Comparison of ENCODE assay signal across 8 mouse cellular contexts in the genomic region with DNA sequence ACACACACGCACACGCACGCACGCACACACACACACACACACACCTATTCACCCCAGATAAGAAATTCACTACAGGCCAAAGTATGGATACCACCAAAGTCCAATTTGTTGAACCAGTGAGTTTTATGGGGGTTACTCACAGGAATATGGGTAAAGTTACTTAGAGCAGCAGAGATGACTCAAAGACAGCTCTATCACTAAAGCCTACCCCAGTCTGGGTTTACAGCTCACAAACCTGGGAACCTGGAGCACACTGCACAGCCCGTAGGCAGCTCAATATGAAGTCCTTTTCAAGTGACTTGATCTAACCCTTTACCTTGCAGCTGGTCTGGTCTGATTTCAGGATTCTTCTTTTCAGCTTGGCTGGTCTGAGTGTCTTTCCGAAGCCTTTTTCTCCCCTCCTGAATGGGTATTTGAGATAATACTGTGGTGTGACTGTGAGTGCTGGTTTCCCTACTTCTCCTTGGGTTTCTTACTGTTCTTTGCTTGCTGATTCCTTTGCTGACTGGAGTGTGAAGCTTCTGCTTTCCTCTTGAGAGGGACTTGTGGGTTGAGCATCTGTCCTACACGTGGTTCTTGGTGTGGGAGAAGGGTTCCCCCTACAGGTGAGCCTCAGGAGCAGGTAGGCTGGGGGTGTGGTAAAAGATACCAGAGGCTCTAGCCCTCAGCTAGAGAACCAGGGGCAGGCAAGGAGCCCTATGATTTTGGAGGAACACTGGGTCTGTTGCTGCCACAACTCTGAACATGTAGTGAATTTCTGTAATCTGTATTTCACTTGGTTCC. TPM values are rescaled to one million over a fixed set of nuclear protein-coding genes. Genes with fewer than 3 reads are reported as not detected.
A peak's percentile ranks its signal among the peaks of the same experiment; 100 is the strongest.
DNase-seq lines count a peak whose midpoint lies in the region; ATAC-seq and TF ChIP-seq lines count a peak whose summit lies in the region.

No protein-coding gene starts in this region.

- peak; percentile 42 for TF ChIP-seq CTCF in forebrain, postnatal 0 days (IDR thresholded peaks at IDR 0.05; ENCODE audit: low read depth)
- peak in 1 of 2 experiments; percentile 82; a peak in 2 of 4 replicates for TF ChIP-seq CTCF in CH12.LX (conservative IDR thresholded peaks at IDR 0.05 in 1 of 2, IDR thresholded peaks at IDR 0.05 in 1 of 2; ENCODE audit: low read depth in 2 of 2, low read length in 2 of 2)

- no peak for TF ChIP-seq POLR2A in CH12.LX (IDR thresholded peaks at IDR 0.05; ENCODE audit: low read depth, low read length)

- H3K9me3 ChIP-seq in forebrain, postnatal 0 days (ENCODE audit: low read length): no peaks in the 10 kb centered on the region
- H3K9me3 ChIP-seq in forebrain, embryonic 14.5 days (replicated peaks; ENCODE audit: control insufficient read depth, low read length): no peaks in the 10 kb centered on the region
- H3K9me3 ChIP-seq in CH12.LX (replicated peaks; ENCODE audit: low read length): no peaks in the 10 kb centered on the region
- H3K9me3 ChIP-seq in liver, embryonic 13.5 days (replicated peaks): no peaks in the 10 kb centered on the region

- no peak for DNase-seq in forebrain, postnatal 0 days
- DNase-seq in forebrain, embryonic 14.5 days (ENCODE audit: low spot score): no peak
- peak; percentile 70 for DNase-seq in CH12.LX (ENCODE audit: extremely low read depth)
- peak; percentile 54 to 72 for DNase-seq in cerebellum, postnatal 25 days
- no peak for DNase-seq in liver, embryonic 13.5 days
- DNase-seq in spleen, postnatal 4 days (ENCODE audit: low spot score in 2 of 2): peak; percentile 46 to 70
- no peak for DNase-seq in right cerebral cortex, adult 2 months (ENCODE audit: low spot score in 2 of 2)
- no peak for DNase-seq in adrenal gland, adult 8-10 months

- no peak overlapping the region for H3K27ac ChIP-seq in forebrain, postnatal 0 days (ENCODE audit: low read depth, low read length)
- H3K27ac ChIP-seq in forebrain, embryonic 14.5 days (ENCODE audit: low read depth, low read length): no peak overlapping the region
- no peak overlapping the region for H3K27ac ChIP-seq in CH12.LX (ENCODE audit: insufficient read depth, low read depth)
- no peak overlapping the region for H3K27ac ChIP-seq in liver, embryonic 13.5 days

- H3K36me3 ChIP-seq in forebrain, postnatal 0 days (ENCODE audit: insufficient read depth): peaks cover 18% of the 10 kb centered on the region; the same call in 1 of the 2 replicates
- peaks cover 15% of the 10 kb centered on the region for H3K36me3 ChIP-seq in forebrain, embryonic 14.5 days (ENCODE audit: control insufficient read depth, insufficient read depth, low read length)
- H3K36me3 ChIP-seq in CH12.LX (replicated peaks in 1 of 2; ENCODE audit: control insufficient read depth in 1 of 2, insufficient read depth in 1 of 2, low read length in 1 of 2): peaks cover 20 to 55% of the 10 kb centered on the region in 2 experiments
- H3K36me3 ChIP-seq in liver, embryonic 13.5 days: peaks cover 28% of the 10 kb centered on the region

- in situ Hi-C loops in CH12.LX (cut with MboI; ENCODE audit: low pct_ligation_motif_present, low pct_unique_long_range_greater_than_20kb, low sequenced_read_pairs): no loop called here

- no peak overlapping the region for H3K9ac ChIP-seq in forebrain, postnatal 0 days
- no peak overlapping the region for H3K9ac ChIP-seq in forebrain, embryonic 14.5 days (ENCODE audit: low read length)
- no peak overlapping the region for H3K9ac ChIP-seq in CH12.LX (ENCODE audit: insufficient read depth, low read depth)
- no peak overlapping the region for H3K9ac ChIP-seq in liver, embryonic 13.5 days

- H3K4me1 ChIP-seq in forebrain, postnatal 0 days (ENCODE audit: insufficient read depth): no peaks in the 10 kb centered on the region
- H3K4me1 ChIP-seq in forebrain, embryonic 14.5 days (ENCODE audit: control insufficient read depth, insufficient read depth, low read length): no peaks in the 10 kb centered on the region
- peaks cover 5 to 49% of the 10 kb centered on the region in 2 experiments; a peak in 3 of 4 replicates for H3K4me1 ChIP-seq in CH12.LX (ENCODE audit: control insufficient read depth in 1 of 2, insufficient read depth in 2 of 2)
- peaks cover 24% of the 10 kb centered on the region for H3K4me1 ChIP-seq in liver, embryonic 13.5 days (replicated peaks)

- no peak overlapping the region for H3K4me3 ChIP-seq in forebrain, postnatal 0 days (ENCODE audit: low read depth, low read length)
- no peak overlapping the region for H3K4me3 ChIP-seq in forebrain, embryonic 14.5 days (ENCODE audit: low read depth, low read length)
- no peak overlapping the region for H3K4me3 ChIP-seq in CH12.LX (replicated peaks in 1 of 3; ENCODE audit: low read depth in 2 of 3, low read length in 2 of 3, poor library complexity in 1 of 3)
- H3K4me3 ChIP-seq in liver, embryonic 13.5 days (replicated peaks): no peak overlapping the region

- dilution Hi-C loops in CH12.LX (cut with MboI; ENCODE audit: extremely low pct_ligation_motif_present, extremely low pct_unique_long_range_greater_than_20kb, low sequenced_read_pairs): no loop called here

- no peak for ATAC-seq in forebrain, postnatal 0 days
- no peak for ATAC-seq in forebrain, embryonic 14.5 days
- peak; percentile 69 for ATAC-seq in liver, embryonic 13.5 days (ENCODE audit: low read depth)

- peak; percentile 85 for TF ChIP-seq RAD21 in CH12.LX (IDR thresholded peaks at IDR 0.05; ENCODE audit: low read depth, low read length)

- WGBS in forebrain, postnatal 0 days: 81% methylated on average over 7 of the region's 7 CpGs
- WGBS in forebrain, embryonic 14.5 days: 78% methylated on average over 7 of the region's 7 CpGs
- 70% methylated on average over 7 of the region's 7 CpGs for WGBS in liver, embryonic 13.5 days (ENCODE audit: insufficient replicate concordance)

- H3K4me2 ChIP-seq in forebrain, postnatal 0 days (ENCODE audit: low read depth): no peak overlapping the region
- H3K4me2 ChIP-seq in forebrain, embryonic 14.5 days (ENCODE audit: low read length): no peak overlapping the region
- H3K4me2 ChIP-seq in CH12.LX (ENCODE audit: insufficient read depth, low read depth, poor library complexity, severe bottlenecking): no peak overlapping the region
- H3K4me2 ChIP-seq in liver, embryonic 13.5 days: no peak overlapping the region

- TF ChIP-seq EP300 in CH12.LX (IDR thresholded peaks at IDR 0.05; ENCODE audit: low read length): no peak

- peaks cover 68% of the 10 kb centered on the region for H3K79me2 ChIP-seq in CH12.LX (replicated peaks; ENCODE audit: control insufficient read depth, extremely low read depth, insufficient read depth, poor library complexity, severe bottlenecking)

- H3K27me3 ChIP-seq in forebrain, postnatal 0 days (ENCODE audit: insufficient read depth, low read length): no peaks in the 10 kb centered on the region
- H3K27me3 ChIP-seq in forebrain, embryonic 14.5 days (replicated peaks; ENCODE audit: control insufficient read depth, insufficient read depth, low read length): no peaks in the 10 kb centered on the region
- no peaks in the 10 kb centered on the region for H3K27me3 ChIP-seq in CH12.LX (replicated peaks)
- H3K27me3 ChIP-seq in liver, embryonic 13.5 days: no peaks in the 10 kb centered on the region

TF ChIP-seq in CH12.LX, 34 proteins besides CTCF, POLR2A, EP300 and RAD21:
- no peak for TF ChIP-seq PAX5 (IDR thresholded peaks at IDR 0.05; ENCODE audit: low read length)
- peak; percentile 98 for TF ChIP-seq MYC (IDR thresholded peaks at IDR 0.05; ENCODE audit: low read depth, low read length)
- TF ChIP-seq ZNF384 (IDR thresholded peaks at IDR 0.05; ENCODE audit: low read depth, low read length): no peak
- peak; percentile 63 for TF ChIP-seq SMC3 (IDR thresholded peaks at IDR 0.05; ENCODE audit: low read depth, low read length)
- TF ChIP-seq MXI1 (IDR thresholded peaks at IDR 0.05; ENCODE audit: low read depth, low read length): peak; percentile 68; the same call in 1 of the 2 replicates
- TF ChIP-seq UBTF (IDR thresholded peaks at IDR 0.05; ENCODE audit: low read depth, low read length): no peak
- TF ChIP-seq ELF1 (IDR thresholded peaks at IDR 0.05; ENCODE audit: low read depth, low read length): no peak
- TF ChIP-seq IRF4 (IDR thresholded peaks at IDR 0.05; ENCODE audit: low read depth, low read length): no peak
- TF ChIP-seq MAX (IDR thresholded peaks at IDR 0.05; ENCODE audit: low read length): peak; percentile 93

RNA-seq across cellular contexts. Expression of a gene that starts 12.3 kb away (rescaled TPM):
- total RNA-seq in forebrain, postnatal 0 days (2014; rRNA removed): 25.9 and 41.7 TPM in 2 replicates
- 11.4 and 12.5 TPM in 2 replicates for polyA plus RNA-seq in forebrain, postnatal 0 days (2015; fragmentation: Nextera tagmentation; extraction: Ambion mirVana)
- polyA plus RNA-seq in forebrain, embryonic 14.5 days (2014; fragmentation: Nextera tagmentation; extraction: Ambion mirVana): 21.4 and 21.7 TPM in 2 replicates
- 14.4 and 15.1 TPM in 2 replicates for total RNA-seq in CH12.LX (2012; rRNA removed)
- 6.5 and 7.4 TPM in 2 replicates for total RNA-seq in CH12.LX (2014; rRNA removed)
- polyA plus RNA-seq in CH12.LX (2012; ENCODE audit: insufficient read length, low read depth): 43.8 and 50.3 TPM in 2 replicates
- polyA plus RNA-seq in liver, embryonic 13.5 days (2015; fragmentation: Nextera tagmentation; extraction: Ambion mirVana): 5.7 and 7.3 TPM in 2 replicates
- total RNA-seq in adrenal gland, adult 8-10 months (2022): 10 to 100 TPM; 42.9 to 72.1 (median 55.9) TPM

Comparison
In these comparisons a context has a peak if more than half of its experiments do, and no peak if none do; other contexts are left out.
1. DNase-seq: peak in CH12.LX (single experiment), cerebellum, postnatal 25 days (2 of 2) and spleen, postnatal 4 days (2 of 2); none in forebrain, postnatal 0 days (single experiment), forebrain, embryonic 14.5 days (single experiment), liver, embryonic 13.5 days (single experiment), right cerebral cortex, adult 2 months (0 of 2) and adrenal gland, adult 8-10 months (single experiment).